Mouse (Mus musculus) limb, embryonic 15.5 days (tissue): ENCODE results near the gene Aff3. TPM values are rescaled to one million over a fixed set of nuclear protein-coding genes. Genes with fewer than 3 reads are reported as not detected.

ENCODE experiments used
- ATAC-seq: fragments of 200-750 bp; cut with Nextera tagmentation; 2 replicates; pipeline ENCODE4 v1.8.0; 2017; ENCODE audit warnings: low read depth, moderate TSS enrichment; ENCODE audit not compliant: insufficient number of reproducible peaks, low FRiP score, low TSS enrichment
- H3K27ac ChIP-seq: fragments of 300-500 bp; sonication (generic); 2 replicates; pipeline ENCODE4 v1.5.1; 2015; ENCODE audit warnings: moderate library complexity, mild to moderate bottlenecking, inconsistent platforms
- H3K27me3 ChIP-seq: fragments of 300-500 bp; sonication (generic); 2 replicates; pipeline ENCODE4 v1.6.1; 2015; ENCODE audit warnings: inconsistent platforms
- H3K36me3 ChIP-seq: fragments of 300-500 bp; sonication (generic); 2 replicates; pipeline ENCODE4 v1.6.1; 2015; ENCODE audit warnings: inconsistent platforms
- H3K4me1 ChIP-seq: fragments of 300-500 bp; sonication (generic); 2 replicates; pipeline ENCODE4 v1.6.1; 2015; ENCODE audit warnings: inconsistent platforms
- H3K4me2 ChIP-seq: fragments of 300-500 bp; sonication (generic); 2 replicates; pipeline ENCODE4 v1.6.1; 2015; ENCODE audit warnings: mild to moderate bottlenecking, inconsistent platforms
- H3K4me3 ChIP-seq: fragments of 300-500 bp; sonication (generic); 2 replicates; pipeline ENCODE4 v1.5.1; 2015; ENCODE audit warnings: mild to moderate bottlenecking, inconsistent platforms
- H3K9ac ChIP-seq: fragments of 300-500 bp; sonication (generic); 2 replicates; pipeline ENCODE4 v1.6.1; 2015; ENCODE audit warnings: inconsistent platforms
- H3K9me3 ChIP-seq: fragments of 300-500 bp; sonication (generic); 2 replicates; pipeline ENCODE4 v1.6.1; 2016; ENCODE audit warnings: inconsistent platforms
- WGBS: fragments of 180-500 bp; shearing (Covaris S2); methylation state at CpG from one replicate; pipeline ENCODE4 v1.1.7; 2015; 5-methylcytosine and 5-hydroxymethylcytosine counted together
- polyA plus RNA-seq: library from polyadenylated mRNA; unstranded; fragments of >200 nt; fragmentation: Nextera tagmentation; extraction: Ambion mirVana; gene quantifications from 2 replicates; pipeline ENCODE4 v1.2.1, GENCODE M21; 2015

The Aff3 gene
- polyA plus RNA-seq, 1 experiment from 2014 or later = 12.0 TPM

GRCm38 (mm10) chr1:38318614-38319013, 346.1 kb downstream of the Aff3 start:
- Histone ChIP-seq H3K9ac (no peak overlapping the region), H3K4me1 (peaks cover 10% of the 10 kb centered on the region), H3K27me3 (no peaks in the 10 kb centered on the region), H3K4me3 (no peak overlapping the region), H3K36me3 (no peaks in the 10 kb centered on the region), H3K9me3 (no peaks in the 10 kb centered on the region), H3K4me2 (no peak overlapping the region), H3K27ac (no peak overlapping the region)
- WGBS = 82% methylated on average over 2 of the region's 2 CpGs
- no peak for ATAC-seq

GRCm38 (mm10) chr1:38315992-38316391, 348.8 kb downstream of the Aff3 start:
- Histone ChIP-seq H3K9me3 (no peaks in the 10 kb centered on the region), H3K4me2 (no peak overlapping the region), H3K36me3 (no peaks in the 10 kb centered on the region), H3K4me1 (peaks cover 12% of the 10 kb centered on the region), H3K27ac (no peak overlapping the region), H3K4me3 (no peak overlapping the region), H3K9ac (no peak overlapping the region), H3K27me3 (no peaks in the 10 kb centered on the region)
- ATAC-seq = no peak
- 74% methylated on average over 4 of the region's 4 CpGs for WGBS

GRCm38 (mm10) chr1:38310496-38310895, 354.3 kb downstream of the Aff3 start:
- 54% methylated on average over 8 of the region's 8 CpGs for WGBS
- no peaks in the 10 kb centered on the region for H3K36me3 ChIP-seq
- no peak overlapping the region for H3K4me3 ChIP-seq
- H3K27ac ChIP-seq = no peak overlapping the region
- H3K4me2 ChIP-seq = no peak overlapping the region
- H3K9me3 ChIP-seq = no peaks in the 10 kb centered on the region
- H3K27me3 ChIP-seq = no peaks in the 10 kb centered on the region
- no peak for ATAC-seq
- peaks cover 33% of the 10 kb centered on the region for H3K4me1 ChIP-seq
- H3K9ac ChIP-seq = no peak overlapping the region

GRCm38 (mm10) chr1:38310076-38310475, 354.7 kb downstream of the Aff3 start:
- 47% methylated on average over 4 of the region's 4 CpGs for WGBS
- ATAC-seq = no peak
- Histone ChIP-seq H3K9ac (no peak overlapping the region), H3K27me3 (no peaks in the 10 kb centered on the region), H3K4me2 (no peak overlapping the region), H3K27ac (no peak overlapping the region), H3K4me3 (no peak overlapping the region), H3K9me3 (no peaks in the 10 kb centered on the region), H3K36me3 (no peaks in the 10 kb centered on the region), H3K4me1 (peaks cover 33% of the 10 kb centered on the region)

- Histone ChIP-seq H3K4me1 (peaks cover 39% of the 10 kb centered on the region), H3K27ac (no peak overlapping the region), H3K36me3 (no peaks in the 10 kb centered on the region), H3K9me3 (no peaks in the 10 kb centered on the region), H3K4me3 (no peak overlapping the region), H3K9ac (no peak overlapping the region), H3K4me2 (no peak overlapping the region), H3K27me3 (no peaks in the 10 kb centered on the region)
- ATAC-seq = no peak
- WGBS = 90% methylated on average over 8 of the region's 8 CpGs
These were observed 355.4 kb downstream of the Aff3 start for GRCm38 (mm10) chr1:38309341-38309740.

GRCm38 (mm10) chr1:38308705-38308996, 356.1 kb downstream of the Aff3 start:
- H3K4me3 ChIP-seq = no peak overlapping the region
- H3K9me3 ChIP-seq = no peaks in the 10 kb centered on the region
- WGBS = 39% methylated on average over 3 of the region's 3 CpGs
- H3K4me1 ChIP-seq = peaks cover 42% of the 10 kb centered on the region
- H3K27ac ChIP-seq = peak overlapping the region; percentile 78
- H3K9ac ChIP-seq = no peak overlapping the region
- no peaks in the 10 kb centered on the region for H3K27me3 ChIP-seq
- ATAC-seq = no peak
- no peak overlapping the region for H3K4me2 ChIP-seq
- H3K36me3 ChIP-seq = no peaks in the 10 kb centered on the region

- H3K27ac ChIP-seq = peak overlapping the region; percentile 78
- H3K4me2 ChIP-seq = no peak overlapping the region
- H3K27me3 ChIP-seq = no peaks in the 10 kb centered on the region
- peak; percentile 79 for ATAC-seq
- no peaks in the 10 kb centered on the region for H3K36me3 ChIP-seq
- H3K9ac ChIP-seq = no peak overlapping the region
- H3K9me3 ChIP-seq = no peaks in the 10 kb centered on the region
- H3K4me1 ChIP-seq = peaks cover 42% of the 10 kb centered on the region
- H3K4me3 ChIP-seq = no peak overlapping the region
- WGBS = 49% methylated on average over 7 of the region's 7 CpGs
These were observed 356.7 kb downstream of the Aff3 start for GRCm38 (mm10) chr1:38307821-38308704.

GRCm38 (mm10) chr1:38307234-38307633, 357.5 kb downstream of the Aff3 start:
- Histone ChIP-seq H3K27me3 (no peaks in the 10 kb centered on the region), H3K9ac (no peak overlapping the region), H3K9me3 (no peaks in the 10 kb centered on the region), H3K36me3 (no peaks in the 10 kb centered on the region), H3K27ac (peak overlapping the region; percentile 78; the same call in 1 of the 2 replicates), H3K4me1 (peaks cover 42% of the 10 kb centered on the region), H3K4me3 (no peak overlapping the region), H3K4me2 (no peak overlapping the region)
- WGBS = 89% methylated on average over 11 of the region's 11 CpGs
- no peak for ATAC-seq

GRCm38 (mm10) chr1:38306146-38306545, 358.6 kb downstream of the Aff3 start:
- 89% methylated on average over 7 of the region's 7 CpGs for WGBS
- ATAC-seq = no peak
- Histone ChIP-seq H3K9ac (no peak overlapping the region), H3K4me2 (no peak overlapping the region), H3K4me1 (peaks cover 39% of the 10 kb centered on the region), H3K4me3 (no peak overlapping the region), H3K27ac (peak overlapping the region; percentile 65), H3K27me3 (no peaks in the 10 kb centered on the region), H3K9me3 (no peaks in the 10 kb centered on the region), H3K36me3 (no peaks in the 10 kb centered on the region)

GRCm38 (mm10) chr1:38304376-38304775, 360.4 kb downstream of the Aff3 start:
- Histone ChIP-seq H3K9me3 (no peaks in the 10 kb centered on the region), H3K36me3 (no peaks in the 10 kb centered on the region), H3K4me2 (no peak overlapping the region), H3K4me1 (peaks cover 36% of the 10 kb centered on the region), H3K9ac (no peak overlapping the region), H3K27ac (peak overlapping the region; percentile 63; the same call in 1 of the 2 replicates), H3K4me3 (no peak overlapping the region), H3K27me3 (no peaks in the 10 kb centered on the region)
- ATAC-seq = no peak
- 59% methylated on average over 11 of the region's 11 CpGs for whole genome bisulfite sequencing

GRCm38 (mm10) chr1:38298291-38298690, 366.5 kb downstream of the Aff3 start:
- Histone ChIP-seq H3K4me2 (no peak overlapping the region), H3K4me3 (no peak overlapping the region), H3K9me3 (no peaks in the 10 kb centered on the region), H3K4me1 (peaks cover 8% of the 10 kb centered on the region; the same call in 1 of the 2 replicates), H3K36me3 (no peaks in the 10 kb centered on the region), H3K27me3 (no peaks in the 10 kb centered on the region), H3K9ac (no peak overlapping the region), H3K27ac (no peak overlapping the region)
- WGBS = 56% methylated on average over 3 of the region's 3 CpGs
- no peak for ATAC-seq

- Histone ChIP-seq H3K4me1 (peaks cover 13% of the 10 kb centered on the region; the same call in 1 of the 2 replicates), H3K4me3 (no peak overlapping the region), H3K36me3 (no peaks in the 10 kb centered on the region)
These were observed 369.8 kb downstream of the Aff3 start for GRCm38 (mm10) chr1:38294906-38295305.

More at GRCm38 (mm10) chr1:38294906-38295305, 369.8 kb downstream of the Aff3 start:
- Histone ChIP-seq H3K9ac (no peak overlapping the region), H3K27ac (0 out of 2 replicates have a peak overlapping the region, but pooled peaks have one; percentile 11), H3K9me3 (no peaks in the 10 kb centered on the region), H3K4me2 (no peak overlapping the region), H3K27me3 (no peaks in the 10 kb centered on the region)
- 47% methylated on average over 6 of the region's 6 CpGs for WGBS
- peak; percentile 38; the same call in 1 of the 2 replicates for ATAC-seq
